Mouse (Mus musculus) thymus, postnatal 14 days (tissue): ENCODE results near the gene 3830406C13Rik.
"Not testable (repeated sequence)": the region's sequence is repeated elsewhere in the genome, so short reads cannot be mapped to it uniquely, and the experiment has no call there.

Experiments used
- DNase-seq: peaks from one replicate; pipeline ENCODE4 v3.0.0; 2021

Gene 3830406C13Rik

DNA sequence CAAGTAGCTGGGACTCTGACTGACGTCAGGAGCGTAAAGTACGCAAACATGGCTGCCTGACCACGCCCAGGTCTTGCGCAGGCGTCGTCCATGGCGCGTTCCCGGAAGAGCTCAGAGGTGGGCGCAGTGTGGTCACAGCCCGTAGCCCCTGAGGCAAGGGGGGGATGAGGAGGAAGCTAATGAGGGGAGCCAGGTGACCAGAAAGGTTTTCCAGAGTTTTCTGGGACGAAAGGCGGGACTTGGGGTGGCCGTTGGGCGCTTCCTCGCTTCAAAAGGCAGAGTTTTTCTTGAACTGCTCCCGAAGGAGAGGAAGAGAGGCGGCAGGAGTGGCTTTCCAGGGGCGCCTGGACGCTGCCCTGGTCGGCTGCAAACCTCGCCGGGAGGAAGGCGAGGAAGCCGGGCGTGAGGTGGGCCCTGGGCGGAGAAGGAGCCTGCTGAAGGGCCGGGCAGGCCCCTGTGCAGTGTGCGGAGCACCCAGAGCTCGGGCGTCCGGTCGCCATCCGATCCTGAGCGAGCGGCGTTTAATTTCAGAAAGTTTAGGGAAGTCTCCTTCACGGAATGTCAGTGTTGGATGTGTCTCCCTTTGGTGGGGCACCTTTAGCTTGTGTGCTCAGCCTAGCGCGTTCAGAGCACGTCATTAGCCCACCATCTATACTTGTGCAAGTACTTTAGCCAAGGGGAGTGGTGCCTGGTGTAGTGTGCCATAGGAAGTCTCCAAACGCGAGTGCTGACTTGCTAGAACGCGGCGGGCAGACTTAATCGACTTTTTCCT, at the start of gene 3830406C13Rik:
Gene 3830406C13Rik, plus strand, starts transcription at position 33 of the 772 bp plus-strand sequence.
- peak; percentile 83 for DNase-seq

- no peak for DNase-seq
These were observed 40.2 kb upstream of the 3830406C13Rik start for GRCm38 (mm10) chr14:12243726-12244125.

DNA sequence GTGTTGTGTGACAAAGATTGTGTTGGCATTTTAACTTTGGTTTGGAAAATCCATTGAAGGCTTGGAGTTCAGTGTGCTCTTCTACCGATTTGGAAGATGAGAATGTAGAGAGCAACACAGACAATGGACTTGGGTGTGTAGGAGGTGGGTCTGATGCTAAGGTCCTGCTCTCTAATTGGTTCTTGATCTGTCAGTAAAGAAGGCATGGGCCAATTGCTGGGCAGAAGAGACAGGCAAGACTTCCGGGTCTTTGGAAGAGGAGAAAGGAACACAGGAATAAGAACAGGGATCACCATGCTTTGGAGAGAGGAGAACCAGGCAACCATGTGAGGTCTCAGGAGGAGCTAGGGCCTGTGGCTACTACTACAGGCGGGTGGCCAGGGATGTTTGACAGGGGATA, 7.9 kb upstream of the 3830406C13Rik start:
- no peak for DNase-seq

GRCm38 (mm10) chr14:12283641-12284040, 332 bp upstream of the 3830406C13Rik start, which contains the start of gene Gm49355:
TSS of gene Gm49355 (plus strand) at chr14:12283976.
- DNase-seq: no peak

- DNase-seq: not testable (repeated sequence)
These were observed 5.8 kb downstream of the 3830406C13Rik start for GRCm38 (mm10) chr14:12289747-12290146.

- no peak for DNase-seq
These were observed 12.4 kb downstream of the 3830406C13Rik start for GRCm38 (mm10) chr14:12296391-12296790.

DNA sequence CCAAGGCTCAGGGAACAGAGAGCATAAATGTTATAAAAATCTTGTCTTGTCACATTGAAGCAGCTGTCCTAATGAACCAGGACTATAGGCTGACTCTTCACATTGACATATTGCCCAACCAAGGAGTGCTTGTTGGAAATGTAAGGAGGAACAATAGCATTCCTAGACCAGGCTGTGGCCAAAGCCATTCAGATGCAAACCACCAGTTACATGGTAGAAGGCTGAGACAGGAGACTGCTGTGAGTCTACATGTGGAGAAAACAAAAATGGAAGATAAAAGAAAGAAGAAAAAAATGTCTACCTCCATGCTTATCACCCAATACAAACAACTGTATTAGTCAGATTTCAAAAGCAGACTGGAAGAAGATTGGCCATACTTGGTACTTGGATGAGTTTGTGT, 15.2 kb downstream of the 3830406C13Rik start:
- no peak for DNase-seq

- DNase-seq: no peak
These were observed 15.7 kb downstream of the 3830406C13Rik start for GRCm38 (mm10) chr14:12299654-12300053.

DNA sequence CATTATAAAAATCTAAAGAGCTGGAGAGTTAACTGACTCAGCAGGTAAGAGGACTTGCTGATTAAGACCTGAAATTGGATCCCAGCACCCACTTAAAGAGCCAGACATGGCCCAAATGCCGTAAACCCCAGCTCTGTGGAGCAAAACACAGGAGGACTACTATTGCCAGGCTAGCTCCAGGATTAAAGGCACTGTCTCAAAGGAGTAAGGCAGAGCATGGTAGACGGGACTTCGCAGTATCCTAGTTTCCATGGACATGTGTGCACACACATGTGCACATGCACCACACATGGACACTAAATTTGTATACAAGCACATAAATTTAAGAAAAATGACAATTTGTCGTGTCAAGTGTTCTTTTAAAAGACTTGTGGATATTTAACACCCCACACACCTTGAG, 16.3 kb downstream of the 3830406C13Rik start:
- no peak for DNase-seq

GRCm38 (mm10) chr14:12300677-12301076, 16.7 kb downstream of the 3830406C13Rik start:
- no peak for DNase-seq

- DNase-seq: no peak
These were observed 19.1 kb downstream of the 3830406C13Rik start for GRCm38 (mm10) chr14:12303106-12303505.

DNA sequence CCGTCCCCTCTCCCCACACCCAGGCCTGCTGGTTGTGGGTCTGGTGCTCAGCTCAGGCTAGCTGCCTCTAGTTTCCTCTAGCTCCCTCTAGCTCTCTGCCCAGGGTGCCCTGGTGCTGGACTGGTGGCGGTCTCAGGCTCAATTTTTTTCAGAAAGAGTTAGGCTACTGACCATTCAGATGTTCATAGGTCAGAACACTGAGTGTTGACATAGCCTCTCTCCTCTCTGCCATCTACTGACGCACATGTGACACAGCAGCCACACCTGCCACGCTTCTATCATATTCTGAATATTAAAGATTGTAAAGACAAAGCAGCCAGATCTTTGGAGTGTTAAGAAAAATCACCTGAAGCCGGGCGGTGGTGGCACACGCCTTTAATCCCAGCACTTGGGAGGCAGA, 49.6 kb downstream of the 3830406C13Rik start:
- no peak for DNase-seq

GRCm38 (mm10) chr14:12334925-12335324, 51.0 kb downstream of the 3830406C13Rik start:
- DNase-seq: no peak

DNA sequence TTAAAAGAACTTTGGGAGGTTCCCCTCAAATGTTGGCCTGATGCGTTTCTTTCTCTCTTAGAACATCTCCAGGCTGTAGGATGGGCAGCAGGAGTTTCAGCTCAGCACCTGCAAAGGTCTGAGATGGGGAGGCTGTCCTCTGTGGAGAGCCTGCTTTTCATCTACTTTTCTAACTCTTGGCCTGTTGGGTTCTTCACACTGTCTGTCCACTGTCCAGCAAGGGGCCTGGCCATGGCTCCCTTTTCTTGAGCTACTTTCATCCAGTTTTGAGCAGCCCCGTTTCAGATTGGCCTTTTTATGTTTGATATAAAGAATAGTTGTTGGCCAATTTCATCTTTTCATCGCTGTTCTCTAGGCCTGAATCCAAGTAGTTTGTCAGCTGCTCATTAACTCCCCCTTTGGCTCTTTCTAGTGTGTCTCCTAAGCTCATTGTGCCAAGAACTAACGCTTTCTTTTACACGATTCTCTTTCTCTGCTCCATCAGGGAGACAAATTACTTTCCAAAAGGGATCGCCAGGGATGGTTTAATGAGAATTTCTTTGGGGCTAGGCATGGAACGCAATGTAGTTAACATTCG, 53.5 kb downstream of the 3830406C13Rik start:
- no peak for DNase-seq

DNA sequence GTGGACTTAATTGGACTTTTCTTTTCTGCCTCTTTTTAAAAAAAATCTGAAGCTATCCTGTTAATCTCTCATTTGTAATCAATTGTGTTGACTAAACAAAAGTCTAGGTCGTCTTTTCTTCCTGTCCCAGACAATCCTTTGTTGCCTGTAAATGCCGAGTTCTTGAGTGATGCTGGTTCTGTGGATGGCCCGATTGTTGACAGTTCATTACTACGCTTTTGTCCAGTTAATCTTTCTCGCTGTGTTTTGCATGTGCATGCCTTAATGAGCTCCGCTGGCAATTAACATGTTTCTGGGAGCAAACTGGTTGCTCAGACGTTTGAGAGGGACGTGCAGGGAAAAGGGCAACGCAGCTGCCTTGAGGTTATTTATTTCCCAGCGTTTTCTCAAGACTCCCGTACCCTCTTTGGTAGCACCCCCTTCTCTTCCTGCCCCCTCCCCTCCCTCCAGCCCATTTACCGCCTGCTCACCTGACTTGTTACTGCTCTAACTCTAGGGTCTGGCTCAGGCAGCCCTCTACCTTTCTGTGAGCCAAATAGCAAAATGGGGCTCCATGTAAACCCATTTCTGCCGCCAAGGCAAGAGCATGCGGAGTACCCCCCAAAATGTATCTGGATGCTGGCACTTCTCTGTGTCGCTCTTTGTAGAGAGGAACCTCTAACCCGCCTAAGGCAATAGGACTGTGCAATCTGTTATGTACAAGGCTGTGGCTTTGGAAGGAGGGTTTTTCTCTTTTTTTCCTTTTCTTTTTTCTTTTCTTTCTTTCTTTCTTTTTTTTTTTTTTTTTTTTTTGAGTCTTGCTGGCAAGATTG, 54.2 kb downstream of the 3830406C13Rik start:
- no peak for DNase-seq

DNA sequence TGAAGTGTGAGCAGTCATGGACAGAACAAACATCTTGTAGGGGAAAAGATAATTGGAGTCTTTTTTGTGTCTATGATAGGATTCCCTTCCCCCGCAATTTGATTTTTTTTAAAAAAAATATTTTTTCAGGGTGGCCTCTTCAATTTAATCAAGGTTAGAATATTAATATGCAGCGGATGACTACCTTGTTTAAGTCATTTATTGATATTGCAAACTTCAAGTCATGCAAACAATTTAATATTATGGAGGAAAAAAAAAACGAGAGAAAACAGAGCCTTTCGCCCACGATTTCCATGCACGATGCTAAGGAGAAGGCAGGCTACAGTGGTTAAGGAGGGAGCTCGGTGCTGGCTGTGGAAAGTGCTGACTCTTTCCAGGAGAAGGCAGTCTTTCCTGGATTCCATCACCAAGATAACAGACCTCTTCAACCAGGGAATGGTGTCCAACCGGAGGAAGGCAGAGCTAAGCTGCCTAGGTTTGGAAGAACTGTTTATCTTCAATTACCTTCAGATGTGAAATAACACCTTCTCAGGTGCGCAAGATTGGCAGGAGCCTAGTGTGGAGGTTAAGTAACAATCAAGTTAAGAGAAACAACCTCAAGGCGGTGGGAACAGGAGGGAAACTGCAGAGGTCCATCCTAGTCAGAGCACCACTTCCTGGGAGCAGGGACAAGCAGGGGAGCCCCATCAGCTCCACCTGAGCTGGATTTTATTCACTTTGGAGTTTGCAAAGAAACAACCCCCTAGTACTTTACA, 55.0 kb downstream of the 3830406C13Rik start:
- no peak for DNase-seq

- no peak for DNase-seq
These were observed 56.5 kb downstream of the 3830406C13Rik start for GRCm38 (mm10) chr14:12340238-12341074.

DNA sequence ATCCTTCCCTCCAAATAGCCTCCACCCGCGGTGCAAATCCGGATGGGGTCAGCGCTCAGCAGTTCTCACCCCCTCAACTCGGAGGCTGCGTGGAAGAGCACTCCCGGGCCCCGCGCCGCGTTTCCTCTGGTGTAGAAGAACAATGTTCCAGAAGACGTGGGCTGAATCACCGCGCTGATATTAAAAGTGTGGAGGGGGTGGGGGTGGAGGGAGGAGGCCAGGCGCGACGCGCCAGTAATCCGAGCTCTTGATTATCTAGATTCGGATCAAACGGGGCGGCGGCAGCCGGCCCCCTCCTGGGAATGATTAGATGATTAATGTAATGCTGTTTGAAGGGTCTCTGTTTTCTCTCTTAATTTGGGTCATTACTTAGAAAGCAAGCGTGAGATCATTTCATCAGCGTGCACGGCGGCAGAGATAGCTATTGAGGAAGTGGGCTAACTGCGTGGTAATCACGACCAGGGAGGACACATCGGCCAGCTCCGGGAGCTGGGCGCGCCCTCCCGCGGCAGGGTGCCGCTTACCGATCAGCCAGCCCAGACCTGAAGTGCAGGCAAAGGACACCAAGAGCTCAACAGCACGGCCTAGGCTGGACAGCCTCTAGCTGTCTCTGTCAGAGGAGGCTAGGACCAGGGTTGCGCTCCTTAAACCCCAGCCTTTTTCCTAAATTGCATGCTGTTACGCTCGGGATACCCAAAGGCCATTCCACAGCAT, 57.3 kb downstream of the 3830406C13Rik start:
- no peak for DNase-seq

- no peak for DNase-seq
These were observed 58.0 kb downstream of the 3830406C13Rik start for GRCm38 (mm10) chr14:12341789-12342457.

DNA sequence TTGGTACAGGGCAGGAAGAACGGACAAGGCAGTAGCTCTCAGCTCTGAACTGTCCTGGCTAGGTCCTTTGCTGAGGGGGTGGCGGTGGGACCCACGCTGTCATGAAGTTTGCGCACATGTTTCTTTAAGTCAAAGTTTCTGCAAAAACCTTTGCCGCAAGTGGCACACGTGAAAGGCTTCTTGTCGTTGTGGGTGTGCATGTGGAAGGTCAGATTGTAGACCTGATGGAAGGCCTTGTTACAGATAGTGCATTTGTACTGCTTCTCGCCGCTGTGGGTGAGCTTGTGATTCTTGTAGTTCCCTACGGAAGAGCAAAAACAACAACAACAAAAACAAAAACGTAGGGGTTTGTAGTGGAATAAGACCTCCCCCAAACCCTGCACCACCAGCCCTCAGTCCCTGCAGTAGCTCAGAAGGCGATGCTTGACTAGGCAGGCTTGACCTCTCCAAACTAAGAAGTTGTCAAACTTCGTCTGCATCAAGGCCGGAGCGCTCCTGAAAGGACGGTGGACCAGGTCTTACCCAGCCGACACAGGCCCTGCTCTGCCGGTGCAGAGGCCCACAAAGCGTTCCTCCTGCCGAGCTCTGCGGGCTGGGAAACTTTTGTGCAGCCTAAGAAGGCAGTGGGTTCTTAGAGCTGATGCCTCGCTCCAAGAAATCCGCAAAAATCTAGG, 58.6 kb downstream of the 3830406C13Rik start:
- no peak for DNase-seq
